Mouse (Mus musculus) intestine, embryonic 16.5 days (tissue): ENCODE results near the gene Slc9b2. TPM values are rescaled to one million over a fixed set of nuclear protein-coding genes. Genes with fewer than 3 reads are reported as not detected.

ENCODE experiments used
- ATAC-seq: fragments of 200-750 bp; cut with Nextera tagmentation; 2 replicates; pipeline ENCODE4 v1.8.0; 2017; ENCODE audit warnings: moderate TSS enrichment, moderate library complexity
- H3K27ac ChIP-seq: fragments of 300-500 bp; sonication (generic); 2 replicates; pipeline ENCODE4 v1.5.1; 2014; ENCODE audit warnings: mild to moderate bottlenecking, low read length
- H3K27me3 ChIP-seq: fragments of 300-500 bp; sonication (generic); replicated peaks from 2 replicates; pipeline ENCODE4 v1.6.1; 2014; ENCODE audit warnings: low read length, control low read depth, mixed read lengths; ENCODE audit not compliant: control insufficient read depth, insufficient read depth
- H3K36me3 ChIP-seq: fragments of 300-500 bp; sonication (generic); 2 replicates; pipeline ENCODE4 v1.6.1; 2014; ENCODE audit warnings: low read length, control low read depth; ENCODE audit not compliant: control insufficient read depth, insufficient read depth
- H3K4me1 ChIP-seq: fragments of 300-500 bp; sonication (generic); 2 replicates; pipeline ENCODE4 v1.6.1; 2014; ENCODE audit warnings: low read length, control low read depth, mixed read lengths; ENCODE audit not compliant: control insufficient read depth, insufficient read depth
- H3K4me2 ChIP-seq: fragments of 300-500 bp; sonication (generic); 2 replicates; pipeline ENCODE4 v1.6.1; 2014; ENCODE audit warnings: low read depth, low read length, control low read depth
- H3K4me3 ChIP-seq: fragments of 300-500 bp; sonication (generic); 2 replicates; pipeline ENCODE4 v1.5.1; 2014; ENCODE audit warnings: mild to moderate bottlenecking, low read length
- H3K9ac ChIP-seq: fragments of 300-500 bp; sonication (generic); 2 replicates; pipeline ENCODE4 v1.6.1; 2014; ENCODE audit warnings: low read depth, low read length
- H3K9me3 ChIP-seq: fragments of 300-500 bp; sonication (generic); 2 replicates; pipeline ENCODE4 v1.6.1; 2016; ENCODE audit warnings: low read length, control low read depth; ENCODE audit not compliant: control insufficient read depth
- WGBS: fragments of 180-500 bp; shearing (Covaris S2); extraction: QIAGEN DNeasy Blood & Tissue Kit; methylation state at CpG from one replicate; pipeline ENCODE4 v1.1.7; 2014; 5-methylcytosine and 5-hydroxymethylcytosine counted together
- polyA plus RNA-seq: library from polyadenylated mRNA; unstranded; fragments of >200 nt; fragmentation: Nextera tagmentation; extraction: Ambion mirVana; gene quantifications from 2 replicates; pipeline ENCODE4 v1.2.1, GENCODE M21; 2015

The Slc9b2 gene
- polyA plus RNA-seq, 1 experiment from 2014 or later: 1.2 TPM

GRCm38 (mm10) chr3:135281701-135282100, 25.8 kb upstream of the Slc9b2 start:
- Histone ChIP-seq H3K27me3 (no peaks in the 10 kb centered on the region), H3K27ac (no peak overlapping the region), H3K9ac (no peak overlapping the region), H3K4me3 (no peak overlapping the region), H3K4me2 (no peak overlapping the region), H3K4me1 (no peaks in the 10 kb centered on the region), H3K9me3 (no peaks in the 10 kb centered on the region), H3K36me3 (no peaks in the 10 kb centered on the region)
- ATAC-seq: no peak
- 70% methylated on average over 8 of the region's 8 CpGs for WGBS

- Histone ChIP-seq H3K4me3 (no peak overlapping the region), H3K27me3 (no peaks in the 10 kb centered on the region), H3K36me3 (no peaks in the 10 kb centered on the region), H3K9me3 (no peaks in the 10 kb centered on the region), H3K9ac (no peak overlapping the region), H3K4me2 (no peak overlapping the region), H3K27ac (no peak overlapping the region), H3K4me1 (no peaks in the 10 kb centered on the region)
- 86% methylated on average over 11 of the region's 11 CpGs for WGBS
- ATAC-seq: no peak
These were observed 22.2 kb upstream of the Slc9b2 start for GRCm38 (mm10) chr3:135285256-135285655.

- ATAC-seq: no peak
- H3K4me1 ChIP-seq: no peaks in the 10 kb centered on the region
- H3K4me3 ChIP-seq: no peak overlapping the region
- no peak overlapping the region for H3K4me2 ChIP-seq
- WGBS: 64% methylated on average over 3 of the region's 3 CpGs
- no peak overlapping the region for H3K9ac ChIP-seq
- no peak overlapping the region for H3K27ac ChIP-seq
- no peaks in the 10 kb centered on the region for H3K36me3 ChIP-seq
- no peaks in the 10 kb centered on the region for H3K9me3 ChIP-seq
- H3K27me3 ChIP-seq: no peaks in the 10 kb centered on the region
These were observed 21.7 kb upstream of the Slc9b2 start for GRCm38 (mm10) chr3:135285807-135286206.

- peak overlapping the region; percentile 56 for H3K27ac ChIP-seq
These were observed 19.3 kb upstream of the Slc9b2 start for GRCm38 (mm10) chr3:135288138-135288750.

GRCm38 (mm10) chr3:135289148-135289547, 18.4 kb upstream of the Slc9b2 start:
- ATAC-seq: no peak
- Histone ChIP-seq H3K9ac (no peak overlapping the region), H3K27ac (no peak overlapping the region; the same call in 1 of the 2 replicates), H3K4me1 (no peaks in the 10 kb centered on the region), H3K36me3 (no peaks in the 10 kb centered on the region), H3K4me2 (no peak overlapping the region), H3K4me3 (no peak overlapping the region), H3K27me3 (no peaks in the 10 kb centered on the region), H3K9me3 (no peaks in the 10 kb centered on the region)
- 79% methylated on average over 1 of the region's 1 CpGs for WGBS

More at GRCm38 (mm10) chr3:135288138-135288750, 19.3 kb upstream of the Slc9b2 start:
- WGBS: 63% methylated on average over 8 of the region's 8 CpGs
- Histone ChIP-seq H3K9ac (no peak overlapping the region), H3K36me3 (no peaks in the 10 kb centered on the region), H3K27me3 (no peaks in the 10 kb centered on the region), H3K9me3 (no peaks in the 10 kb centered on the region), H3K4me1 (no peaks in the 10 kb centered on the region), H3K4me3 (no peak overlapping the region), H3K4me2 (no peak overlapping the region)
- ATAC-seq: peak; percentile 88

GRCm38 (mm10) chr3:135290249-135290894, 17.1 kb upstream of the Slc9b2 start:
- 98% methylated on average over 7 of the region's 7 CpGs for WGBS
- no peak overlapping the region for H3K4me3 ChIP-seq
- no peak overlapping the region for H3K9ac ChIP-seq
- no peak overlapping the region for H3K4me2 ChIP-seq
- no peaks in the 10 kb centered on the region for H3K9me3 ChIP-seq
- H3K27me3 ChIP-seq: no peaks in the 10 kb centered on the region
- H3K27ac ChIP-seq: no peak overlapping the region
- H3K36me3 ChIP-seq: no peaks in the 10 kb centered on the region
- no peaks in the 10 kb centered on the region for H3K4me1 ChIP-seq
- ATAC-seq: peak; percentile 59

- no peak overlapping the region for H3K4me2 ChIP-seq
- no peaks in the 10 kb centered on the region for H3K27me3 ChIP-seq
- no peaks in the 10 kb centered on the region for H3K36me3 ChIP-seq
- H3K9ac ChIP-seq: no peak overlapping the region
- H3K27ac ChIP-seq: no peak overlapping the region
- H3K9me3 ChIP-seq: no peaks in the 10 kb centered on the region
- H3K4me3 ChIP-seq: no peak overlapping the region
- ATAC-seq: no peak
- 59% methylated on average over 7 of the region's 7 CpGs for WGBS
- H3K4me1 ChIP-seq: no peaks in the 10 kb centered on the region
These were observed 13.8 kb upstream of the Slc9b2 start for GRCm38 (mm10) chr3:135293703-135294102.

- ATAC-seq: no peak
- Histone ChIP-seq H3K4me3 (no peak overlapping the region), H3K27me3 (no peaks in the 10 kb centered on the region), H3K9me3 (no peaks in the 10 kb centered on the region), H3K36me3 (no peaks in the 10 kb centered on the region), H3K9ac (no peak overlapping the region), H3K4me1 (no peaks in the 10 kb centered on the region), H3K27ac (no peak overlapping the region), H3K4me2 (no peak overlapping the region)
- WGBS: 86% methylated on average over 1 of the region's 1 CpGs
These were observed 11.9 kb upstream of the Slc9b2 start for GRCm38 (mm10) chr3:135295559-135295958.

- Histone ChIP-seq H3K27me3 (no peaks in the 10 kb centered on the region), H3K4me3 (no peak overlapping the region), H3K4me1 (no peaks in the 10 kb centered on the region), H3K27ac (no peak overlapping the region), H3K9ac (no peak overlapping the region), H3K9me3 (no peaks in the 10 kb centered on the region), H3K36me3 (no peaks in the 10 kb centered on the region), H3K4me2 (no peak overlapping the region)
- ATAC-seq: no peak
- 82% methylated on average over 3 of the region's 3 CpGs for WGBS
These were observed 8.9 kb upstream of the Slc9b2 start for GRCm38 (mm10) chr3:135298560-135298959.
